Mouse (Mus musculus) megakaryocyte, embryonic 14.5 days (primary cell): ENCODE results near the gene Cdc42se1. TPM values are rescaled to one million over a fixed set of nuclear protein-coding genes. Genes with fewer than 3 reads are reported as not detected.

Source experiments
- H3K27me3 ChIP-seq: replicated peaks from 2 replicates; pipeline ENCODE3; 2012; ENCODE audit warnings: inconsistent platforms
- H3K36me3 ChIP-seq: replicated peaks from 2 replicates; pipeline ENCODE3; 2012; ENCODE audit warnings: low read length, inconsistent platforms, mixed read lengths
- H3K4me1 ChIP-seq: 2 replicates; pipeline ENCODE4 v1.6.1; 2012; ENCODE audit warnings: inconsistent platforms
- H3K4me3 ChIP-seq: replicated peaks from 2 replicates; pipeline ENCODE3; 2012; ENCODE audit warnings: moderate library complexity, mild to moderate bottlenecking, inconsistent platforms
- H3K9me3 ChIP-seq: 2 replicates; pipeline ENCODE4 v1.6.1; 2012; ENCODE audit warnings: inconsistent platforms
- FLI1 ChIP-seq: IDR thresholded peaks from 2 replicates; pipeline ENCODE4 v1.6.1; 2012; ENCODE audit warnings: low read length, inconsistent platforms, mixed read lengths
- GATA1 ChIP-seq: IDR thresholded peaks from 3 replicates; pipeline ENCODE4 v1.6.1; 2012; ENCODE audit warnings: mixed read lengths, low read length, inconsistent platforms, borderline replicate concordance
- polyA plus RNA-seq: library from polyadenylated mRNA; stranded (reverse); fragments of >175 nt; gene quantifications from 2 replicates; pipeline ENCODE4 v1.2.3, GENCODE M21; 2012; ENCODE audit warnings: low replicate concordance; ENCODE audit not compliant: insufficient read depth

Gene Cdc42se1
- polyA plus RNA-seq, 1 experiment, result 183 TPM

DNA sequence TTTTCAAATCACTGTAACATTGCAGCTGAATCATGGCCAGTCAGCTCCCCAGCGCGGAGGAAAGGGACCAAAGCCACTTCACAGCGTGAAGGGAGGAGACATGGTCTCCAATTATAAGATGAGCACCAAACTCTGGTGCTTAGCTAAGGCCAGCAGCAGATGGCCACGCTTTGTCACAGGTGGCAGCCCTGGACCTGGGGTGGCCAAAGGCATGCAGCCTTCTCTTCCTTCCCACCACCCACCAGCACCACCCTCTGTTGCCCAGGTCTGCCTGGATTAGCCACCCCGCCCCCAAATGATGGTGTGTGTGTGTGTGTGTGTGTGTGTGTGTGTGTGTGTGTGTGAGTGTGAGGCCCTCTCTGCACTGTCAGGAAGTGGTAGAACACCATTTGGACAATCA is 44.9 kb downstream of the Cdc42se1 start:
- Histone ChIP-seq H3K9me3 (no peaks in the 10 kb centered on the region), H3K27me3 (no peaks in the 10 kb centered on the region), H3K4me3 (peak overlapping the region; percentile 69), H3K36me3 (peaks cover 81% of the 10 kb centered on the region), H3K4me1 (peaks cover 90% of the 10 kb centered on the region)
- TF ChIP-seq GATA1, result no peak
- no peak for TF ChIP-seq FLI1

DNA sequence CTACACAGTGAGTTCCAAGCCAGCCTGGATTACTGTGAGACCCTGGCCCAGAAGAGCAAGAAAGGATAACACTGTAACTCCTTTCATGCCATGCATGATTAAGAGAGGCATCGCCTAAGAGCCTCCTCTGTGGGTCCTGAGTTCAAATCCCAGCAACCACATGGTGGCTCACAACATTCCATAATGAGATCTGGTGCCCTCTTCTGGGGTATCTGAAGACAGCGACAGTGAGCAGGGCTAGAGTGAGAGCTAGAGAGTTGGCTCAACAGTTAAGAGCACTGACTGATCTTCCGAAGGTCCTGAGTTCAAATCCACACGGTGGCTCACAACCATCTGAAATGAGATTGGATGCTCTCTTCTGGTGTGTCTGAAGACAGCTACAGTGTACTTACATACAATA is 45.9 kb downstream of the Cdc42se1 start:
- Histone ChIP-seq H3K36me3 (peaks cover 79% of the 10 kb centered on the region), H3K27me3 (no peaks in the 10 kb centered on the region), H3K4me3 (no peak overlapping the region), H3K9me3 (no peaks in the 10 kb centered on the region), H3K4me1 (peaks cover 90% of the 10 kb centered on the region)
- no peak for TF ChIP-seq GATA1
- TF ChIP-seq FLI1, result no peak

DNA sequence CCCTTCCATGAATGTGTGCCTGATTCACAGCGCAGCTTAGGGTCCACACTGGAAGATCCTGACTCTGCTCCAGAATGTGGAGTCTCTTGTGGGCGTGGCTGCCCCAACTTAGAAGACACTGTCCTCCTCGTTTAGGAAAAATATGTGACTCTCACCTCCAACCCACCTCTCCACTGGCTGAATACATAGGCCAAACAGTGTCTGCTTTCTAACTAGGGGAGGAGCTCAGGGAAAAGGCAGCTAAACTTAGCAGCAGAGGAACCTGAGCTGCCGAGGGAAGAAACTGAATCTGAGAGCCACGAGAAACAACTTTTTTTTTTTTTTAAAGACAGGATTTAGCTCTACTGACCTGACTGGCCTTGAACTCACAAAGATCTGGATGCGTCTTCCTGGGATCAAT is 46.6 kb downstream of the Cdc42se1 start:
- H3K4me1 ChIP-seq, result peaks cover 89% of the 10 kb centered on the region
- TF ChIP-seq GATA1 (no peak), FLI1 (no peak)
- no peaks in the 10 kb centered on the region for H3K9me3 ChIP-seq
- H3K27me3 ChIP-seq, result no peaks in the 10 kb centered on the region
- H3K4me3 ChIP-seq, result peak overlapping the region; percentile 78
- peaks cover 76% of the 10 kb centered on the region for H3K36me3 ChIP-seq

DNA sequence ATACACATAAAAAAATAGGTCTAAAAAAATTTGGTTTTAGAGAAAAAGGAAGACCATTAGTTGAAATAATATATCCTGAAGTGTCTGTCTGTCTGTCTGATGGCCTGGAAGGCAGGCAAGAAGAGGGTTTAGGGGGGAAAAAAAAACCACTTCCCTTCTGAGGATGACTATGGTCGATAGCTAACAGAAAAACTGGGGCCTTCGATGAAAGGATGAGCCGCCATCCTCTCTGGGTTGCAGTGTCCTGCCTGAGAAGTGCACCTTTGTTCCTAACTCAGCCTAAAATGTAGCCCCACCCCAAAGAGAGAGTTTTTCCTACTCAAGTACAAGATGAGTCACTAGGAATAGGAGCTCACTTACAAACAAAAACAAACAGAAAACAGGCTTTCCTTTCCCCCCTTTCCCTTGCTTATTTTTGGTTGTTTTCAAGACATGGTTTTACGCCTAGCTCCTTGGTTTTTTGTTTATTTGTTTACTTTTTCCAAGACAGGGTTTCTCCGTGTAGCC is 47.9 kb downstream of the Cdc42se1 start:
- peaks cover 80% of the 10 kb centered on the region for H3K4me1 ChIP-seq
- H3K27me3 ChIP-seq, result no peaks in the 10 kb centered on the region
- H3K36me3 ChIP-seq, result peaks cover 65% of the 10 kb centered on the region
- TF ChIP-seq GATA1 (no peak), FLI1 (no peak)
- H3K4me3 ChIP-seq, result peak overlapping the region; percentile 67
- no peaks in the 10 kb centered on the region for H3K9me3 ChIP-seq

DNA sequence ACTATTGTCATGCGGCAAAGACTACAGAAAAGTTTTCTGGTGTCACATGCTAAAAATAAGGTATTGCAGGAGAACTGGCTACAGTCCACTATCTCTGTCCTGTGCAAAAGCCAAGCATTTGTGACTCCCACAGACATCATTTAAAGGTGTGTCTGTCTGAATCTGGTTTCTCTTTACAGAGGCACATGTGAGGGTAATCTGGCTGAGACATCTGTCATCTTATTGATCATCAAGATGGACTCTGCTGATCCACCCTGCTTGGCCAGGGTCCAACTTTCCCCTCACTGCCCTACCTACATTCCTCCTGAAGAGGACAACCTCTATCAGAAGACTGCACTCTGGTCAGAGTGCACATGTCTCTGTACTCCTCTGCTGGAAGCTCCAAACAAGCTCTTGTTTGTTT is 48.6 kb downstream of the Cdc42se1 start:
- Histone ChIP-seq H3K4me1 (peaks cover 73% of the 10 kb centered on the region), H3K27me3 (no peaks in the 10 kb centered on the region), H3K4me3 (peak overlapping the region; percentile 48), H3K36me3 (peaks cover 58% of the 10 kb centered on the region), H3K9me3 (no peaks in the 10 kb centered on the region)
- TF ChIP-seq GATA1 (no peak), FLI1 (no peak)

DNA sequence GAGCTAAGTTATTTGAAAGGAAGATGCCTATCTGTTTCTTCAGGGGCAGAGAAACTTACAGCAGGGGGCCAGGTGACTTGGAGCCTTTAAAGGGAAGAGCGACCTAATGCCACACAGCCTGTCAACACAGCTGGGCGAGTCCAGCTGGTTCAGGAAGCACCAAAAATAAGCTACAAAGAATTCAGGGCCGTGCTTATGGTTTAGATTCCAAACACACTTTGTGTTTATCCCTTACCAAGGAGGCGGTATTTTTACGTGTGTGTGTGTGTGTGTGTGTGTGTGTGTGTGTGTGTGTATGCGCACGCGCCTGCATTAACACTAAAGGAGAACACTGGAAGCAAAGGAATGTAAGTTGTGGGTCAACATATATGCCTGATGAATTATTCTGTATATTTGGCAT is 52.2 kb downstream of the Cdc42se1 start:
- H3K4me1 ChIP-seq, result peaks cover 60% of the 10 kb centered on the region
- H3K9me3 ChIP-seq, result no peaks in the 10 kb centered on the region
- no peaks in the 10 kb centered on the region for H3K27me3 ChIP-seq
- no peak for TF ChIP-seq GATA1
- no peak for TF ChIP-seq FLI1
- peak overlapping the region; percentile 99 for H3K4me3 ChIP-seq
- H3K36me3 ChIP-seq, result peaks cover 46% of the 10 kb centered on the region

DNA sequence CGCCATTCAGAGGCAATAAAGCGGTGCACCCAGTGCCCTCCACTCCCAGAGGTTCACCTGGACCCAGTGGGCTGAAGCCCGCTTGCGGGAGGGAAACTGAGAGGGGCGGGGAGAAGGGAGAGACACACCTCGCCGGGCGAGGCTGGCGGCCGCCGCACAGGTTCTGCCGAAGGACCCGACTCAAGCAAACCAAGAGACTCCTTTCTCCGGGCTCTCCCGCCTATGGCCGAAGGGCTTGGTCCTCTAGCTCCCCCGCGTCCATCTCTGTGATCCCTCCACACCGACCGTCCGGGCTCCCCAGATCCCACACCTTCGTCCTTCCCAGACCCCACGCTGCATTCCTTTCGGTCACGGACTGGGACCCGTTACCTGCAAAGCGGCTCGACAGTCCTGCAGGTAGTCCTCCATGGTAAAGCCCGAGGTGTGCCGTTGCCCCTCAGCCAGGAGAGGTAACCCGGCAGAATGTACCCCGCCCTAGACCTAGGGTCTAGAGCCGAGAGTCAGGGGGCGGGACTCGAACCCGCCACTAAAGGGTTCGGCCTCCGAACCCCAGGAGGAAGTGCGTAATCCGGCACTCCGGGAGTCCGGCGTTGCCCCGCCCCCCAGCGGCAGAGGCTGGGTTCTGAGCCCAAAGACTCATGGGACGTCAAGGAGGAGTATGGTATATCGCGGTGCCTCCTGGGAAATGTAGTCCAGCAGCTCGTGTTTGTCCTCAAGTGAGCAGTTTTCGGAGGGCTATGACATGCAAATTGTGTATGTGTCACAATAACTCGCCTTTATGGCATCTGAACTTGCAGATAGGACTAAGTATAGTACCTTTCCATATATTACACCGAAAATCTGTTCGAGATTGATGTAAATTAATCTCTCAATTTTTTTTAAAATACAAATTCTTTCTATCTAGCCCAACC is 52.9 kb downstream of the Cdc42se1 start, which contains the start of the genes Mindy1 and Prune1:
TSS of gene Mindy1 (plus strand) at position 130 of the 911 bp plus-strand sequence.
TSS of gene Prune1 (minus strand) at position 861 of the 911 bp plus-strand sequence.
- Histone ChIP-seq H3K4me3 (peak within 1 kb of the TSS; percentile 99), H3K27me3 (no peaks in the 10 kb centered on the region), H3K4me1 (peaks cover 60% of the 10 kb centered on the region), H3K36me3 (peaks cover 52% of the 10 kb centered on the region), H3K9me3 (no peaks in the 10 kb centered on the region)
- TF ChIP-seq GATA1 (no peak), FLI1 (no peak)

DNA sequence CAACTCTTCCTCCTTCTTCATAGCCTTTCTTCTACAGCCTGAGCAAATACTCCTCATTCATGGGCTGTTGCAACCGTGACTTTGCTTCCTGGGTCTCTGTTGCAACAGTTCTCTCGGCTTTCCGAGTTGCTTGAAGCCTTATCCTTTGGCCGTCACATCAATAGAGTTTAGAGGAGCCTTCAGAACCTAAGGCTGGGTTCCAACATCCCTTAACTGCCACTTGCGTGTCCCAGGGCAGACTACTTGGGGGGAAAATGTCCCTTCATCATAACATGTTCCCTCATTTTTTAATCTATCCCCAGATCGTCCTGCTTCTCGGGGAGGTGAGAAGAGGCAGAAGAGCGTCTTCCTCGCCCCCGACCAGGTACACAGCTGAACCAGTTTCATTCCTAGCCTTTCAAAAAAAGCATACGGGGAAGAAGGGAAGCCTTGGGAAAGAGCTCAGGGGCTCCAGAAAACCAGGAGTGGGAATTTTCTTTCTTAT is 53.9 kb downstream of the Cdc42se1 start:
- peaks cover 60% of the 10 kb centered on the region for H3K4me1 ChIP-seq
- TF ChIP-seq GATA1, result no peak
- TF ChIP-seq FLI1, result no peak
- H3K27me3 ChIP-seq, result no peaks in the 10 kb centered on the region
- peak overlapping the region; percentile 99 for H3K4me3 ChIP-seq
- no peaks in the 10 kb centered on the region for H3K9me3 ChIP-seq
- H3K36me3 ChIP-seq, result peaks cover 56% of the 10 kb centered on the region

DNA sequence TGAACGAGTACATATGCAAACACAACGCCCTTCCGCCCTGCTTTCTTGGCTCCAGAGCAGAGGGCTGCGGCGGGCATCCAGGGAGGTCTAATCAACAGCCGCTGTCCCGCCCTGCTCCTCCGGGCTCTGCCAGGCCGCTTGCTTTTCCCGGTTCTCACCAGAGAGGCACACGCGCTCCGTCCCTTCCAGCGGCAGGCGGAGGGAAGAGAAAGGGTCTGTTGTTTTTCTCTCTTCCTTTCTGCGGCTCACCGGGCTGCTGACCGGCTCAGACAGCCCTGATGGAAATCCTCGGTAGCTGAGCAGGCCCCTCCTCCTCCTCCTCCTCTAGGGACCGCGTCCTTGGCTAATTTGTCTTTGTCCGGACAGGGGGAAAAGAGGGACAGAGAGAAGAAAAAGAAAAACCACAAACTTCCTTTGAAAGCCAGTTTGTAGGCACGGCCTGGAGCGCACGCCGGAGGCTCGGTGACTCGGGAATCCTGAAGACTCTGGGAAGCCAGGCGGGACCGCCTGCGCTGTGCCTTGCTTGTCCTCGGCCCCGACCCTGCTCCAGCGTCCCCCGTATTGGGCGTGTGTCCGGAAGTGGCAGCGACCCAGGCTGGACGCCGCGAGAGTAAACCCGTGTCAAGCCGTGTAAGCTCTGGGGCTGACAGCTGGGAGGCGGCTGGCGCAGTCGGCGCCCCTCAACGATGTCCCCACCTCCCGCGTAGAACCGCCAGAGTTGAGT is 54.5 kb downstream of the Cdc42se1 start:
- H3K4me1 ChIP-seq, result peaks cover 61% of the 10 kb centered on the region
- H3K9me3 ChIP-seq, result no peaks in the 10 kb centered on the region
- no peak for TF ChIP-seq FLI1
- no peak for TF ChIP-seq GATA1
- peaks cover 60% of the 10 kb centered on the region for H3K36me3 ChIP-seq
- H3K4me3 ChIP-seq, result peak overlapping the region; percentile 99
- H3K27me3 ChIP-seq, result no peaks in the 10 kb centered on the region

DNA sequence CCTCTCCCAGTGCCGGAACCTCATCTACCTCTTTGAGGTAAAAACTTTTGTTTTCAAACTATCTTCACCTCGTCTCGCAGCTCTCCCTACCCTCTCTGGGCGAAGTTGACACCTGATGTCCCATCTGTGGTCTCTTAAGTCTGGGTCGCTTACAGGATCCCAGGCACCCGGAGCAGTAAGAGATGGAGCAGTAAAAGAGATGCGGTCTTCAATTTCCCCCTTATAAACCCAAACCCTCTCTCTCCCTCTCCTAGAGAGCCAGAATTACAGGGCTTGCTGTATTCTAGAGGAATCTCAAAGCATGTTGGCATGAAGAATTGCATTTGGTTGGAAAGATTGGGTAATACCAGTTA is 55.0 kb downstream of the Cdc42se1 start:
- TF ChIP-seq GATA1, result no peak
- no peak for TF ChIP-seq FLI1
- Histone ChIP-seq H3K27me3 (no peaks in the 10 kb centered on the region), H3K4me1 (peaks cover 61% of the 10 kb centered on the region), H3K4me3 (peak overlapping the region; percentile 99), H3K9me3 (no peaks in the 10 kb centered on the region), H3K36me3 (peaks cover 60% of the 10 kb centered on the region)
